Mouse (Mus musculus) liver, postnatal 0 days (tissue): ENCODE results near the gene Vamp2. TPM values are rescaled to one million over a fixed set of nuclear protein-coding genes. Genes with fewer than 3 reads are reported as not detected.

Experiments used
- ATAC-seq: fragments of 200-750 bp; cut with Nextera tagmentation; 2 replicates; pipeline ENCODE4 v1.8.0; 2017; ENCODE audit warnings: mild to moderate bottlenecking, moderate library complexity
- DNase-seq: peaks from one replicate; pipeline ENCODE4 v3.0.0-alpha.2; 2016
- H3K27ac ChIP-seq: fragments of 300-500 bp; sonication (generic); 2 replicates; pipeline ENCODE4 v1.5.1; 2014; ENCODE audit warnings: antibody characterized with exemption, moderate library complexity, mild to moderate bottlenecking, low read depth
- H3K27me3 ChIP-seq: fragments of 300-500 bp; sonication (generic); 2 replicates; pipeline ENCODE4 v1.6.1; 2014; ENCODE audit warnings: low read length, control low read depth, mixed read lengths; ENCODE audit not compliant: insufficient read depth
- H3K36me3 ChIP-seq: fragments of 300-500 bp; sonication (generic); replicated peaks from 2 replicates; pipeline ENCODE4 v1.6.1; 2014; ENCODE audit warnings: mild to moderate bottlenecking, control low read depth, low read length, moderate library complexity, mixed read lengths; ENCODE audit not compliant: insufficient read depth
- H3K4me1 ChIP-seq: fragments of 300-500 bp; sonication (generic); 2 replicates; pipeline ENCODE4 v1.6.1; 2014; ENCODE audit warnings: antibody characterized with exemption, mild to moderate bottlenecking, control low read depth; ENCODE audit not compliant: insufficient read depth
- H3K4me2 ChIP-seq: fragments of 300-500 bp; sonication (generic); 2 replicates; pipeline ENCODE4 v1.6.1; 2014; ENCODE audit warnings: low read depth, mild to moderate bottlenecking, low read length, moderate library complexity, mixed read lengths
- H3K4me3 ChIP-seq: fragments of 300-500 bp; sonication (generic); 2 replicates; pipeline ENCODE4 v1.5.1; 2014; ENCODE audit warnings: low read depth, low read length
- H3K9ac ChIP-seq: fragments of 300-500 bp; sonication (generic); replicated peaks from 2 replicates; pipeline ENCODE4 v1.6.1; 2014; ENCODE audit warnings: mild to moderate bottlenecking, moderate library complexity
- H3K9me3 ChIP-seq: fragments of 300-500 bp; sonication (generic); 2 replicates; pipeline ENCODE4 v1.6.1; 2016; ENCODE audit warnings: mild to moderate bottlenecking, control low read depth, low read length, mixed read lengths
- CTCF ChIP-seq: sonication (generic); IDR thresholded peaks from 2 replicates; pipeline ENCODE4 v1.5.1; 2016; ENCODE audit warnings: antibody characterized with exemption, low read depth
- EP300 ChIP-seq: IDR thresholded peaks from 2 replicates; pipeline ENCODE4 v1.6.1; 2016; ENCODE audit warnings: antibody characterized with exemption, low read depth, mild to moderate bottlenecking
- WGBS: fragments of 180-500 bp; shearing (Covaris S2); extraction: QIAGEN DNeasy Blood & Tissue Kit; methylation state at CpG from one replicate; pipeline ENCODE4 v1.1.7; 2014; ENCODE audit not compliant: insufficient replicate concordance; 5-methylcytosine and 5-hydroxymethylcytosine counted together
- polyA plus RNA-seq: library from polyadenylated mRNA; unstranded; fragments of >200 nt; fragmentation: Nextera tagmentation; extraction: Ambion mirVana; gene quantifications from 2 replicates; pipeline ENCODE4 v1.2.1, GENCODE M21; 2015

Vamp2 gene
- polyA plus RNA-seq, 1 experiment from 2014 or later: 14.2 TPM

DNA sequence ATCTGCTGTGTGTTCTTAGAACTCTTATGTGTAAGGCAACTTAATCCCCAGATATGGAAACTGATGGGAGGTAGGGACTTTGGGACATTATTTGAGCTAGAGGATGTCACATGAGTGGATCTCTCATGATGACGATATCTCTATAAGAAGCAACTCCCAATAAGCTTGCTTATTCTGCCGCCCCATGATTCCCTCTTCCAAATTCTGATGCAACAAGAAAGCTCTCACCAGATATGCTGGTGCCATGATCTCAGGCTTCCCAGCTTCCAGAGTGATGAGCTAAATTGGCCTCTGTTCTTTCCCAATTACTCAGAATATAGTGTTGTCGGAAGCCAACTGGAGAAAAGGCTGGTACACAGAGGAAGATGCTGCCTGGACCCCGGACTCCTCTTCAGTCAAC lies 23.6 kb downstream of the Vamp2 start:
- Histone ChIP-seq H3K4me3 (no peak overlapping the region), H3K4me1 (peaks cover 14% of the 10 kb centered on the region; the same call in 1 of the 2 replicates), H3K9ac (no peak overlapping the region), H3K4me2 (peak overlapping the region; percentile 57; the same call in 1 of the 2 replicates), H3K36me3 (peaks cover 28% of the 10 kb centered on the region), H3K27ac (no peak overlapping the region), H3K27me3 (0 out of 2 replicates have a peak, but pooled peaks cover 3% of the 10 kb centered on the region), H3K9me3 (no peaks in the 10 kb centered on the region)
- no peak for TF ChIP-seq CTCF
- TF ChIP-seq EP300: no peak
- DNase-seq (no peak), ATAC-seq (no peak)
- WGBS: 49% methylated on average over 4 of the region's 4 CpGs

DNA sequence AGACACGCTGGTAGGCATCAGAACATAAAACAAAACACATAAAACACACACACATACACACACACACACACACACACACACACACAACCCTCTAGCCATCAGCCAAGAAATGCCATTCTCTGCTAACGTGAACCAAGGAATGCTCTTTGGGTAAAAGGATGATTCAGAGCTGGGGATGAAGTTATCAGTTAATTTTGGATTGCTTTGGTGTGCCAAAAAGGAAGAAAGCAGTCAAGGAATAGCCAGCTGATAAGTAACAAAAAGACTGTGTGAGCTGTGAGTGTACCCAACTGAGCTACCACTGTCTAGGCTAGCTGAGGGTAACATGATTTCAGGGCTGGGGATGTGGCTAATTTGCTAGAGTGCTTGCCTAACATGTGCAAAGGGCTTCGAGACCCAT lies 25.7 kb downstream of the Vamp2 start:
- 56% methylated on average over 3 of the region's 3 CpGs for WGBS
- H3K4me1 ChIP-seq: peaks cover 25% of the 10 kb centered on the region
- no peak for DNase-seq
- H3K36me3 ChIP-seq: peaks cover 7% of the 10 kb centered on the region
- no peaks in the 10 kb centered on the region for H3K9me3 ChIP-seq
- TF ChIP-seq CTCF (no peak), EP300 (no peak)
- no peak overlapping the region for H3K4me3 ChIP-seq
- H3K27me3 ChIP-seq: 0 out of 2 replicates have a peak, but pooled peaks cover 3% of the 10 kb centered on the region
- H3K9ac ChIP-seq: no peak overlapping the region
- no peak for ATAC-seq
- no peak overlapping the region for H3K4me2 ChIP-seq
- H3K27ac ChIP-seq: no peak overlapping the region

DNA sequence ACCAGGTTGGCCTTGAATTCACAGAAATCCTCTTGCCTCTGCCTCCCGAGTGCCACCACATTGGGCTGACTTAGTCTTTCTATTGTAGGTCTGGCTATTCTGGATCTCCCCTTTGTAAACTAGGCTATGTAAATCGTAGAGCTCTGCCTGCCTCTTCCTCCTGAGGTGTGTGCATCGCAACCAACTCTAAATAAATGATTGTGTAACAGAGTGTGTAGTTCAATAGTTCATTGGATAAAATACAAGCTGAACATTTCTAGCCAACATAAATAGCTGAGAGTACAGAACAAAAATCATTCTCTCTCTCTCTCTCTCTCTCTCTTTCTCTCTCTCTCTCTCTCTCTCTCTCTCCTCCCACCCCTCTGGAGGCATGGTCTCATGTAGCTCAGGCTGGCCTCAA lies 26.3 kb downstream of the Vamp2 start:
- Histone ChIP-seq H3K9me3 (no peaks in the 10 kb centered on the region), H3K9ac (no peak overlapping the region), H3K4me2 (no peak overlapping the region), H3K27me3 (0 out of 2 replicates have a peak, but pooled peaks cover 3% of the 10 kb centered on the region), H3K27ac (no peak overlapping the region), H3K36me3 (peaks cover under 1% of the 10 kb centered on the region), H3K4me3 (no peak overlapping the region), H3K4me1 (peaks cover 27% of the 10 kb centered on the region)
- WGBS: 60% methylated on average over 3 of the region's 3 CpGs
- DNase-seq: no peak
- ATAC-seq: no peak
- TF ChIP-seq CTCF: no peak
- no peak for TF ChIP-seq EP300

DNA sequence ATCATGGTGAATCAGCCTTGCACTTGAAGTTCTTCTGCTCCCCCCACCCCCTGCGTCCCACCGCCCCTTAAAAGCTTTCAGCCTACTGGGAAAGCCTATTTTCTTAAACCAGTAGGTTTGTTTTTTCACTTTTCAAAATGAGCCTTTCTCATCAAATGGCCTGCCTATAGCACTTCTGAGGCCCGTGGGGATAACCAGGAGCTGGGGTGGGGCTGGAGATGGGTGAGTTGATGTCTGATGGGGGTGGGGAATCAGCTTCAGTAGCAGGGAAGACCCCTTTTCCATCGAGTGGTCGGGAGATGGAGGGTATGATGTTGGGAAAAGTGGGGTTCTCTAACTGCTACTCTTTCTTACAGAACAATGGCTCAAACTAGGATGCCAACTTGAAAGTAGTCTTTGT lies 28.6 kb downstream of the Vamp2 start:
- TF ChIP-seq CTCF: no peak
- no peak for TF ChIP-seq EP300
- peak overlapping the region; percentile 98 for H3K4me2 ChIP-seq
- no peak overlapping the region for H3K9ac ChIP-seq
- ATAC-seq (no peak), DNase-seq (peak; percentile 11)
- no peaks in the 10 kb centered on the region for H3K9me3 ChIP-seq
- H3K36me3 ChIP-seq: no peaks in the 10 kb centered on the region
- H3K27me3 ChIP-seq: peaks cover 20% of the 10 kb centered on the region
- H3K4me3 ChIP-seq: no peak overlapping the region
- peaks cover 39% of the 10 kb centered on the region for H3K4me1 ChIP-seq
- H3K27ac ChIP-seq: no peak overlapping the region
- 53% methylated on average over 5 of the region's 5 CpGs for WGBS

DNA sequence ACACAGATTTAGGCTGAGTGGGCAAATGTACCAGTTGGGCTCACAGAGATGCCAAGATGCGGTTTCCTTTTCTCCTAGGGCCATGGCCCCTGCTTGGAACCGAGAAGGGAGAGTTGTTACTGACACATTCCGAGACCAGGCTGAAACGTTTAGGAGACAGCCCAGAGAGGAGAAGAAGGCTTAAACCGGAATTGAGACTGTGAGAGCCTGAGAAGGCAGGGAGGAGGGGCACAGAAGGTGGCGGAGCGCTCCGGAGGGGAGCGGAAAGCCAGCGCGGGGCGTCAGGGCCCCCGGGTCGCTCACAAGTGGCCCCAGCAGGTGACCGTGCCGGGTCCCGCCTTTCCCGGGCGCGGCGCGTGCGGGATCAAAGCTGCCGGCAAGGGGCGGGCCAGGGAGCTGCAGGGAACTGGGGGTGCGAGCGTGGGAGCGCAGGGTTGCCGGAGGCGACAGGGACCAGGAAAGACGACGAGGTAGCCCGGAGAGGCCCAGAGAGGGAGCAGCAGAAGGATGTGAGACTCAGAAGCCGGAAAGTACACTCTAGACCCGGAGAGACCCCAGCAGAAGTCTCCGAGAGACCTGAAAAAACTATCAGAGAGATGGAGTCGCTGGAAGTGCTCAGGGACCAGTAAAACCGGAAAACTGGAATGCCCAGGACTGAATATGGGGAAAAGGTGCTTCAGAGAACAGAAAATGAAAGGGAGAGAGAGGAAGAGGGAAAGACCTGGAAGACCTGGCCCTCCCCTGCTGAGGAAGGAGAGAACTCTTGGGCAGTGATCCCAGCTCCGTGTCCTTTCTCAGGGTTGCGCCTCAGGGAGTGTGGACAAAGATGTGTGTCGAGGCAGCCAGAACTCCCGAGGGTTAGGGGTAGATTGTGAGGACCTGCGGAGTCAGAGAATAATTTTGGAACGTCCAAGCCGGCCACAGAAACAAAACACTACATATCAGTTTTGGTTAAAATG lies 29.7 kb downstream of the Vamp2 start:
- H3K9ac ChIP-seq: peak overlapping the region; percentile 64
- no peaks in the 10 kb centered on the region for H3K36me3 ChIP-seq
- WGBS: 2% methylated on average over 45 of the region's 45 CpGs
- peak overlapping the region; percentile 56 for H3K4me3 ChIP-seq
- TF ChIP-seq CTCF: no peak
- TF ChIP-seq EP300: no peak
- ATAC-seq: peak; percentile 41
- peaks cover 46% of the 10 kb centered on the region for H3K4me1 ChIP-seq
- H3K27me3 ChIP-seq: peaks cover 20% of the 10 kb centered on the region
- H3K9me3 ChIP-seq: no peaks in the 10 kb centered on the region
- DNase-seq: peak; percentile 81
- H3K27ac ChIP-seq: peak overlapping the region; percentile 65
- H3K4me2 ChIP-seq: peak overlapping the region; percentile 98

DNA sequence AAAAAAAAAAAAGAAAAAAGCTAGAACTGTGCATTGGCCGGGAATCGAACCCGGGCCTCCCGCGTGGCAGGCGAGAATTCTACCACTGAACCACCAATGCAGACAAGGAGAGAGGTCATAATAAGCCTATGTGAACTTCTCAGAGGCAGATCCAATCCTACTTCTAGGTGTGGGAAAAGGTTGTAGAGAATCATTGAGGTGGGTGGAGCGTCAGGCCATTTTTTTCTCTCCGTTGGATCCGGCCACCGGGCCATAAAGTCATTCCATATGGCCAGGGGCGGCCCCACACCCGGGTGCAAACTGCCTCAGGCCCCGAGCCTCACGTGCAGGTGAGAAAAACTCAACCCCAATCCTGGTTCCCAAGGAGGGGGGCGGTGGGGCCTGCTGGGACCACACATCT lies 30.5 kb downstream of the Vamp2 start:
- Histone ChIP-seq H3K4me1 (peaks cover 49% of the 10 kb centered on the region), H3K4me2 (peak overlapping the region; percentile 98), H3K9me3 (no peaks in the 10 kb centered on the region), H3K4me3 (peak overlapping the region; percentile 56), H3K9ac (peak overlapping the region; percentile 64; the same call in 1 of the 2 replicates), H3K36me3 (no peaks in the 10 kb centered on the region), H3K27me3 (peaks cover 20% of the 10 kb centered on the region), H3K27ac (no peak overlapping the region)
- peak; percentile 91 for DNase-seq
- TF ChIP-seq CTCF (no peak), EP300 (0 out of 2 replicates have a peak, but pooled peaks have one; percentile 17)
- peak; percentile 26 for ATAC-seq
- WGBS: 2% methylated on average over 15 of the region's 15 CpGs
